8 mouse cellular contexts compared by ENCODE assay signal in genomic region chr6:129532942-129533860, GRCm38 (mm10). TPM values are rescaled to one million over a fixed set of nuclear protein-coding genes. Genes with fewer than 3 reads are reported as not detected.
DNase-seq lines count a peak whose midpoint lies in the region; ATAC-seq lines count a peak whose summit lies in the region.

Gabarapl1 (plus strand) TSS chr6:129533160.

- H3K36me3 ChIP-seq in heart, embryonic 12.5 days, result peaks cover 7% of the 10 kb centered on the region
- H3K36me3 ChIP-seq in kidney, embryonic 16.5 days (ENCODE audit: insufficient read depth, low read length), result 0 out of 2 replicates have a peak, but pooled peaks cover 7% of the 10 kb centered on the region

- H3K4me2 ChIP-seq in heart, embryonic 12.5 days, result peak within 1 kb of the TSS; percentile 82
- peak within 1 kb of the TSS; percentile 77 for H3K4me2 ChIP-seq in kidney, embryonic 16.5 days (replicated peaks; ENCODE audit: low read depth, low read length)

- no peaks in the 10 kb centered on the region for H3K27me3 ChIP-seq in heart, embryonic 12.5 days (replicated peaks)
- H3K27me3 ChIP-seq in kidney, embryonic 16.5 days (ENCODE audit: insufficient read depth, low read length), result no peaks in the 10 kb centered on the region

- H3K9me3 ChIP-seq in heart, embryonic 12.5 days (replicated peaks), result no peaks in the 10 kb centered on the region
- H3K9me3 ChIP-seq in kidney, embryonic 16.5 days (ENCODE audit: low read length), result no peaks in the 10 kb centered on the region

- peak; percentile 83 for ATAC-seq in erythroid progenitor cell, adult 5-6 weeks (replicated peaks; ENCODE audit: low FRiP score, poor library complexity, severe bottlenecking)
- peak; percentile 86 for ATAC-seq in heart, embryonic 12.5 days (ENCODE audit: insufficient number of reproducible peaks, low FRiP score)
- peak; percentile 80 for ATAC-seq in kidney, embryonic 16.5 days (ENCODE audit: low FRiP score, low TSS enrichment)
- ATAC-seq in monocyte, adult 5-6 weeks (replicated peaks; ENCODE audit: insufficient number of reproducible peaks, low FRiP score, low TSS enrichment, poor library complexity, severe bottlenecking), result peak; percentile 43

- peak within 1 kb of the TSS; percentile 75 for H3K27ac ChIP-seq in heart, embryonic 12.5 days (ENCODE audit: poor library complexity, severe bottlenecking)
- H3K27ac ChIP-seq in kidney, embryonic 16.5 days (ENCODE audit: low read length), result peak within 1 kb of the TSS; percentile 72

- H3K9ac ChIP-seq in heart, embryonic 12.5 days, result peak within 1 kb of the TSS; percentile 90
- peak within 1 kb of the TSS; percentile 81 for H3K9ac ChIP-seq in kidney, embryonic 16.5 days (replicated peaks; ENCODE audit: low read length)

- H3K4me3 ChIP-seq in heart, embryonic 12.5 days, result peak within 1 kb of the TSS; percentile 96
- peak within 1 kb of the TSS; percentile 74 for H3K4me3 ChIP-seq in kidney, embryonic 16.5 days (ENCODE audit: low read length)

- WGBS in heart, embryonic 12.5 days, result under 1% methylated on average over 55 of the region's 55 CpGs
- WGBS in kidney, embryonic 16.5 days, result under 1% methylated on average over 55 of the region's 55 CpGs

- DNase-seq in CD4-positive, CD25-positive, alpha-beta regulatory T cell, adult 2 months (ENCODE audit: low read depth, low spot score), result peak; percentile 75
- peak; percentile 64 for DNase-seq in brain, embryonic 18.5 days (ENCODE audit: low read depth, low spot score)
- DNase-seq in liver, result peak; percentile 89
- peak; percentile 69 to 82 for DNase-seq in spleen, postnatal 4 days (ENCODE audit: low spot score in 2 of 2)

- H3K4me1 ChIP-seq in heart, embryonic 12.5 days (replicated peaks), result peaks cover 19% of the 10 kb centered on the region
- peaks cover 21% of the 10 kb centered on the region for H3K4me1 ChIP-seq in kidney, embryonic 16.5 days (ENCODE audit: insufficient read depth, low read length)

RNA-seq across cellular contexts. Expression of gene Gabarapl1, which starts in this region (rescaled TPM):
- total RNA-seq in erythroid progenitor cell, adult 5-6 weeks (2015; ENCODE audit: low replicate concordance), result 2.1 and 6.5 TPM in 2 replicates
- total RNA-seq in erythroid progenitor cell, adult 5-6 weeks (2017; ENCODE audit: low replicate concordance), result 9.8 and 17.5 TPM in 2 replicates
- 44.3 and 44.4 TPM in 2 replicates for polyA plus RNA-seq in heart, embryonic 12.5 days (2016; fragmentation: Nextera tagmentation; extraction: Ambion mirVana)
- polyA plus RNA-seq in kidney, embryonic 16.5 days (2015; fragmentation: Nextera tagmentation; extraction: Ambion mirVana), result 74.1 and 77.7 TPM in 2 replicates
- total RNA-seq in monocyte, adult 5-6 weeks (2017), result 27.9 to 39.7 TPM (median 35.0 TPM) in 3 replicates

Comparison
In these comparisons a context has a peak if more than half of its experiments do, and no peak if none do; other contexts are left out.
1. Peak in every context shown above with its lines: DNase-seq, ATAC-seq, H3K4me3 ChIP-seq and H3K27ac ChIP-seq.